Mouse (Mus musculus) urinary bladder, postnatal 36 days (tissue): ENCODE results near the gene Rfx7.
A peak's percentile ranks its signal among the peaks of the same experiment; 100 is the strongest.
"Not testable (repeated sequence)": the region's sequence is repeated elsewhere in the genome, so short reads cannot be mapped to it uniquely, and the experiment has no call there.

Source experiments
- DNase-seq, 2 experiments: peaks; one replicate each; pipeline ENCODE4 v3.0.0; 2022; ENCODE audit warnings: low spot score in 2 of 2, mixed read lengths in 1 of 2

Rfx7 gene

GRCm38 (mm10) chr9:72664409-72665351, 132.6 kb downstream of the Rfx7 start:
- DNase-seq = no peak

DNA sequence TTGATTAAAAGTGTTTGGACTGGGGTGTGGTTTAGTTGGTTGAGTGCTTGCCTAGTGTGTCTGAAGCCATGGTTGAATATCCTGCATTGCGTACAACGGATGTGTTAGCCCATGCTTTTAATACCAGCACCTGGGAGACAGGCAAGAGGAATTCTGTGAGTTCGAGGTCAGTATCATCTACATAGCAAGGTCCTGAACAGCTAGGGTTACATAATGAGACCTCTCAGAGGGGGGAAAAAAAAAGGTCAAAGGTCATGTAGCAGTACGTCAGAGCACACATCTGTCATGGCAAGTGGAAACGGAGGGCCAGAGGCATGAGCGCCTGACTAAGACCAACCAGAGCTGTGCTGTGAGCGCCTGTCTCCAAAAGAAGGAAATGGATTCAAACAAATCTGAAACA, 133.5 kb downstream of the Rfx7 start:
- DNase-seq = no peak

GRCm38 (mm10) chr9:72666352-72667021, 134.4 kb downstream of the Rfx7 start:
- DNase-seq = not testable (repeated sequence)

DNA sequence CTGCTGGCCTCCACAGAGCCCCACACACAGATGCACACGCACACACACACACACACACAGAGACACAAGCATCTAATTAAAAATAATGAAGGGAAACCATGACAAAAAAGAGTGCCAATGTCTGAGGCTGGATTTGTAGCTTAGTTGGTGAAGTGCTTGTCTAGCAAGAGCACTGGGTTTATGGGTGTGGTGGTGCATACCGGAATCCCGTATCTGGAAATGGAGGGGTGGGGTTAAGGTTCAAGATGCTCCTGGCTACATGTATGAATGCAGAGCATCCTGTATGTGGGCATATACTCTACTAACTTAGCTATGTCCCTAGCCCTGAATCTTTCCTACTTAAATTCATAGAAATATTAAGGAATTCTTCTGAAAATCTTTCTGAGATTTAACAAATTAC, 135.1 kb downstream of the Rfx7 start:
- DNase-seq = no peak

- DNase-seq = no peak
Measured at GRCm38 (mm10) chr9:72669383-72669782, 137.3 kb downstream of the Rfx7 start.

DNA sequence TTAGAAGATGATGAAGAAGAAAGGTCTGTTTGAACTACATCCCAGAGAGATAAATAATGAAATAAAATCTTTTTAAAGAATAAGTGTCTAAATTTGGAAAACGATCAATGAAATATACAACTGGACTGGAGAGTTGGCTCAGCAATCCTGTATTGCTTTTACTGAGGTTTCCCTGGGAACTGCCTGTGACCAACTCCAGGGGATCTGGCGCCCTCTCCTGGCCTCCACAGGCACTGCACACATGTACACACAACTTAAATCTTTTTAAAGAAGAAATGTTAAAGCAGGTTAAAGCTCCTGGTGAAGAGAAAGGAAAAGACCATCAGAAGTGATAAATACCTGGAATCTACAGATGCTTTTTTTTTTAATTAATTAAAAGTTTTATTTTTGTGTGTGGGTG, 140.3 kb downstream of the Rfx7 start:
- peak; percentile 63 to 79 for DNase-seq
